Mouse (Mus musculus) stomach, postnatal 0 days (tissue): ENCODE results near the gene Ffar1.

ENCODE experiments used
- CTCF ChIP-seq: IDR thresholded peaks from 2 replicates; pipeline ENCODE4 v1.5.1; 2016; ENCODE audit warnings: antibody characterized with exemption, low read depth, mild to moderate bottlenecking, moderate library complexity
- EP300 ChIP-seq: optimal IDR thresholded peaks from 2 replicates; pipeline ENCODE3; 2016; ENCODE audit warnings: antibody characterized with exemption

- no peak for TF ChIP-seq CTCF
- TF ChIP-seq EP300, result no peak
Observed at GRCm38 (mm10) chr7:30832261-30832660, 29.1 kb downstream of the Ffar1 start.
